Mouse (Mus musculus) brain, embryonic 14.5 days (tissue): Measurements from ENCODE around the gene Olfr1317. TPM values are rescaled to one million over a fixed set of nuclear protein-coding genes. Genes with fewer than 3 reads are reported as not detected.

ENCODE experiments used
- DNase-seq: peaks from one replicate; pipeline ENCODE4 v3.0.0-alpha.2; 2011; ENCODE audit warnings: low read depth
- CTCF ChIP-seq: fragments of 200-500 bp; IDR thresholded peaks from 2 replicates; pipeline ENCODE4 v1.5.1; 2012; ENCODE audit warnings: inconsistent platforms, mild to moderate bottlenecking, moderate library complexity, borderline replicate concordance; ENCODE audit not compliant: insufficient read depth, insufficient read length; ENCODE audit errors: extremely low read depth
- POLR2A ChIP-seq: fragments of 200-500 bp; IDR thresholded peaks from 2 replicates; pipeline ENCODE4 v1.6.1; 2012; ENCODE audit warnings: mild to moderate bottlenecking, inconsistent platforms, borderline replicate concordance; ENCODE audit not compliant: poor library complexity, insufficient read depth, insufficient read length, severe bottlenecking; ENCODE audit errors: extremely low read depth
- polyA plus RNA-seq: library from polyadenylated mRNA; depleted of rRNA; stranded (reverse); fragments of >200 nt; gene quantifications from 2 replicates; pipeline ENCODE4 v1.2.3, GENCODE M21; 2012; rRNA removed

Gene Olfr1317
- polyA plus RNA-seq, result not detected in 2 replicates

DNA sequence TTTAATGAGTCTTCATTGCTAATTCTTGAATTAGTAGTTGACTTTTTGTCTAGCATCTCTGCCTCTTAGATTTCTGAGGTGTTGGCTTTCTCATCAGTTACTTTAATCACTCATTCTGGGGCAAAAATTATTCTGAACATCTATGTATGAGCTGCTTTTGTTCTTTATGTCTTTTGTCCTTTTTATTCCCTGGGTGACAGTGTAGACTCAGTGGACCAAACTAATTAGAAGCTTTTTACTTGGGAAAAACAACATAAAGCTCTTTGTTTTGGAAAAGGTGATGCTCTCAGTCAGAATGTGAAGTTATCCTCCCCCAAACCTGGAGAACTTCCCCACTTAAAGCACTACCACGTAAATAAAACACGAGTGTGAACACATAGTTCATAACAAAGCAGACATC, at the start of gene Olfr1317:
TSS of gene Olfr1317 (plus strand) at position 301 of the 400 bp plus-strand sequence.
- no peak for DNase-seq
- TF ChIP-seq POLR2A, result no peak
- TF ChIP-seq CTCF, result no peak

DNA sequence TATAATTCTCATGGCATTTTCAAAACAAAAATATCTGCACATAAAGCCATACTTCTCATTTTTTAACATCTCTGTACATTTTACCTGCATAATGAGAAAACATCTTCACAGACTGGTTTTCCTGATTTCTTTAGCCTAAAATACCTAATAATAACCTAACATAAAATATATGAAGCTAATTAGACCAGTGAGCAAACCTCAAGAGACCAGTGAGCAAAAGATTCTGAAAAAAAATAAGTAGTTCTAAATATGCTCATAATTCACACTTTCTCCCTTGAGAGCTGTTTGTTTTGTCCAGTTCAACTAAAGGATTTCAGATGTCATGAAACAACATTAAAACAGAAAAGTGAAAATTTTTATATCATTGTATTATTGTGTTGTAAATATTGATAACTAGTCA, 43.4 kb upstream of the Olfr1317 start, which contains the start of gene Olfr1314:
TSS of gene Olfr1314 (minus strand) at position 101 of the 400 bp plus-strand sequence.
- DNase-seq, result no peak
- TF ChIP-seq CTCF, result no peak
- no peak for TF ChIP-seq POLR2A

DNA sequence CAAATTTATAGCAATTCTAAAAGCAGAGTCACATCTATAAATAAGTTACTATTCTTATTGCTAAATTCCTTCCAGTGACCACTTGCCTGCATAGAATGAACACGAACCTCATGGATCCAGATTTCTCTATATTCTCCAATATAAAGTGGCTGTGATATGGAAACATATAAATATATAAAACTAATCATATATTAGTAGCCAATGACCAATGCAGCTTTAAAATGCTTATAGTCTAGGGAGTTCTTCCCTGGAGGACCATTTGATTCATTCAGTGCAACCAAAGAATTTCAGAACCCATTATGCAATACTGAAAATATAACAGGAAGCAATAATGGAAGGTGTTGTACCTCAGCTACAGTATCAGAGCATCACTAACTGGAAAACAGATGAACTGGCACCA, 24.8 kb upstream of the Olfr1317 start, which contains the start of gene Olfr1315-ps1:
TSS of gene Olfr1315-ps1 (minus strand) at position 101 of the 400 bp plus-strand sequence.
- DNase-seq, result no peak
- TF ChIP-seq POLR2A, result no peak
- TF ChIP-seq CTCF, result no peak

DNA sequence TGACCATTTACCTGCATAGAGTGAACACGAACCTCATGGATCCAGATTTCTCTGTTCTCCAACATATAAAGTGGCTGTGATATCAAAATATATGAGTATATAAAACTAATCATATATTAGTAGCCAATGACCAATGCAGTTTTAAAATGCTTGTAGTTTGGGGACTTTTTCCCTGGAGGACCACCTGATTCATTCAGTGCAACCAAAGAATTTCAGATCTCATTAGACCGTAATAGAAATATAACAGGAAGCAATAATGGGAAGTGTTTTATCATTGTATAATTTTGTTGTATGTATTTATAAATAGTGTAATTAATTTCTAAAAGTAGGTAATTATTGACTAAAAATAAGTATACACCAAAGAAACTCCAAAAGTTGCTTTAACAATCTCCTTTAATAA, 5.3 kb upstream of the Olfr1317 start, which contains the start of gene Olfr1316:
TSS of gene Olfr1316 (minus strand) at position 101 of the 400 bp plus-strand sequence.
- no peak for TF ChIP-seq POLR2A
- no peak for TF ChIP-seq CTCF
- DNase-seq, result no peak

DNA sequence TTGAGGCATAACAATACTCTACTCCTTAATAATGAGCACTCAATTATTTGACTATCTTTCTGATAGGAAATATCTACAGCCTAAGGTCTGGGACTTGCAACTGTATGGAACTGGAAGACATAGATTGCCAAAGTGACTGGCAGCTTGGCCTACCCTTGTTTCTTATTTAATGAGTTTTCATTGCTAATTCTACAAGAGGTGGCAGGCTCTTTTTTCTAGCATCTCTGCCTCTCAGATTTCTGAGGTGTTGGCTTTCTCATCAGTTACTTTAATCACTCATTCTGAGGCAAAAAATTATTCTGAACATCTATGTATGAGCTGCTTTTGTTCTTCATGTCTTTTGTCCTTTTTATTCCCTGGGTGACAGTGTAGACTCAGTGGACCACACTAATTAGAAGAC, 13.8 kb downstream of the Olfr1317 start, which contains the start of gene Olfr1318:
TSS of gene Olfr1318 (plus strand) at position 301 of the 400 bp plus-strand sequence.
- DNase-seq, result no peak
- TF ChIP-seq CTCF (no peak), POLR2A (no peak)

Other genes with a start within 250 kb of the Olfr1317 start
- gene Olfr1306, start 224.1 kb upstream of the Olfr1317 start, polyA plus RNA-seq, result not detected in 2 replicates
- gene Olfr1307, start 190.9 kb upstream of the Olfr1317 start, polyA plus RNA-seq, result not detected in 2 replicates
- gene Olfr1308, start 175.4 kb upstream of the Olfr1317 start, polyA plus RNA-seq, result not detected in 2 replicates
- gene Olfr1309, start 150.0 kb upstream of the Olfr1317 start, polyA plus RNA-seq, result not detected in 2 replicates
- gene Olfr1310, start 127.6 kb upstream of the Olfr1317 start, polyA plus RNA-seq, result not detected in 2 replicates
- not detected in 2 replicates for gene Olfr1311, start 115.9 kb upstream of the Olfr1317 start, polyA plus RNA-seq
- gene Olfr1312, start 90.1 kb upstream of the Olfr1317 start, polyA plus RNA-seq, result 0.03 TPM in 1 of 2 replicates, not detected in the other
- gene Olfr1313, start 62.5 kb upstream of the Olfr1317 start, polyA plus RNA-seq, result not detected in 2 replicates
- gene Olfr1314, start 43.5 kb upstream of the Olfr1317 start, polyA plus RNA-seq, result not detected in 2 replicates
- not detected in 2 replicates for gene Olfr1315-ps1, start 24.9 kb upstream of the Olfr1317 start, polyA plus RNA-seq
- 0.01 and 0.05 TPM in 2 replicates for gene Olfr1316, start 5.4 kb upstream of the Olfr1317 start, polyA plus RNA-seq
- not detected in 2 replicates for gene Olfr1318, start 13.9 kb downstream of the Olfr1317 start, polyA plus RNA-seq
- gene Lpcat4, start 99.1 kb downstream of the Olfr1317 start, polyA plus RNA-seq, result 56.2 and 59.4 TPM in 2 replicates
- not detected in 2 replicates for gene Nutm1, start 119.0 kb downstream of the Olfr1317 start, polyA plus RNA-seq
- 95.9 and 145 TPM in 2 replicates for gene Nop10, start 121.6 kb downstream of the Olfr1317 start, polyA plus RNA-seq
- gene Slc12a6, start 125.5 kb downstream of the Olfr1317 start, polyA plus RNA-seq, result 48.3 and 52.9 TPM in 2 replicates
- gene Gm21985, start 126.0 kb downstream of the Olfr1317 start, polyA plus RNA-seq, result not detected in 2 replicates
- gene Emc4, start 227.7 kb downstream of the Olfr1317 start, polyA plus RNA-seq, result 103 and 105 TPM in 2 replicates
- gene Katnbl1, start 238.9 kb downstream of the Olfr1317 start, polyA plus RNA-seq, result 18.2 and 19.4 TPM in 2 replicates